Mouse (Mus musculus): ENCODE measurements at regions not wholly inside any gene's neighbourhood (a gene's known extent, or its start where the extent isn't known, plus 50 kb on each side); places are given as distances from the start of the nearest gene placed in this dataset.

DNA sequence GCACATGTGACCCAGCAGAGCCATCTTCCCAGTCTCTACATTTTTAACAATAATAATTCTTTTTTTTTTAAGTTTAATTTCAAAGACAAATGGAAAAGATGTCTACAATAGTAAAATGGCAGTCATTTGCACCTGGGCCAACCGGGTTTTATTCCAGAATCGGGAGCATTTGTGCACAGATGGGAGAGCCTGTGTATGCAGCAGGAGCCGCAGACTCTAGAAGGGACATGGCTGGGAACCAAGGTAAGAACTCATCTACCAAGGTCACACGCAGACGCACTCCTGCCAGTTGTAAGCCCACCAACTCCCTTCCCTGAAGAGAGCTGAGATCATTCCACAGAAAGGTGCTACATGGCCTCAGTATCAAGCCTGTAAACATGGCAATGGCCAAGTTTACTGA lies 586.4 kb upstream of the Adam5 start:
- no peak for TF ChIP-seq POLR2A (IDR thresholded peaks at IDR 0.05; ENCODE audit: low read depth, low read length)
- no peak for TF ChIP-seq CTCF (IDR thresholded peaks at IDR 0.05; ENCODE audit: extremely low read depth, insufficient read depth, insufficient read length, insufficient replicate concordance)
- no peaks in the 10 kb centered on the region for H3K27me3 ChIP-seq (ENCODE audit: control insufficient read depth, insufficient read depth, low read length)
- 95% methylated on average over 5 of the region's 5 CpGs for WGBS
- no peak for DNase-seq (ENCODE audit: low read depth in 1 of 2, low spot score in 2 of 2)
- H3K27ac ChIP-seq (ENCODE audit: insufficient read depth, low read length), result no peak overlapping the region
- H3K36me3 ChIP-seq (ENCODE audit: control insufficient read depth, insufficient read depth, low read length), result no peaks in the 10 kb centered on the region
- no peaks in the 10 kb centered on the region for H3K4me1 ChIP-seq (ENCODE audit: control insufficient read depth, insufficient read depth, insufficient read length)
- H3K4me3 ChIP-seq (ENCODE audit: extremely low read depth, insufficient read depth, insufficient read length), result no peak overlapping the region

DNA sequence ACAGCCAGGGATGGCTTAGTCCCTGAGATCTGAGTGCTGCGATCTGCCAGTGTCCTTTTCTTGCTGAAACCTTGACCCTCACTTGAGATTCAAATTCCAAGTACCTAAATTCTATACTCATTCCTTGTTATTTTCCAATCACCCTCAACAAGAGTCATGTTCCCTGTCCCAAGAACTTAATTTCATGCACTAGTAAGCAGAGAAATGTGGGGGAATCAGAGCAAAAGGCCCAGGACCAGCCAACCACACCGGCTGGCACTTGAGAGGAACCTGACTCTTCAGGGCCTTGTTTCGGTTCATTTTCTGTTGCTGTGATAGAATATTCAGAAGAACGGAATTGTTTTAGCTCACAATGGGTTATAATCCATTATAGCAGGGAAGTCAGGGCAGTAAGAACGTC lies 583.7 kb upstream of the Adam5 start:
- TF ChIP-seq POLR2A (IDR thresholded peaks at IDR 0.05; ENCODE audit: low read depth, low read length) (no peak), CTCF (IDR thresholded peaks at IDR 0.05; ENCODE audit: extremely low read depth, insufficient read depth, insufficient read length, insufficient replicate concordance) (no peak)
- WGBS, result 91% methylated on average over 5 of the region's 5 CpGs
- Histone ChIP-seq H3K36me3 (ENCODE audit: control insufficient read depth, insufficient read depth, low read length) (no peaks in the 10 kb centered on the region), H3K27me3 (ENCODE audit: control insufficient read depth, insufficient read depth, low read length) (no peaks in the 10 kb centered on the region), H3K4me1 (ENCODE audit: control insufficient read depth, insufficient read depth, insufficient read length) (no peaks in the 10 kb centered on the region), H3K4me3 (ENCODE audit: extremely low read depth, insufficient read depth, insufficient read length) (no peak overlapping the region), H3K27ac (ENCODE audit: insufficient read depth, low read length) (no peak overlapping the region)
- no peak for DNase-seq (ENCODE audit: low read depth in 1 of 2, low spot score in 2 of 2)

DNA sequence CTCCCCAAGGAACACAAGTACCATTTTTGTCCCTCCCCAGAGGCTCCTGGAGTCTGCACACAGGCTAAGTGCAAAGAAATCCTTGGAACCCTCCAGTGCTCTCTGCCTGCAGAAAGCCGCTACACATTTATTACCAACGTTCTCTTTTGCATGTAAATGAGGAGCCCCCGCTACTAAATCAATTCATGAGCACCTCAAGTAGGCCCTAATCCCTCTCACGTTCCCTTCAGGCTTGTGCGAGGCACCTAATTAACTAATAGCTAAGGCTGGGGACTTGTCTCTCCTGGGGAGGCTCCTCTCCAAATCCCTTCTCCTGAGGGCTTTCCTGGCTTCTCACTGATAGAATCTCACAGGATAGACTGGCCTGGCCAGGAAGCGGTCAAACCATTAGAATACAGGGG lies 568.6 kb upstream of the Adam5 start:
- Histone ChIP-seq H3K4me1 (ENCODE audit: control insufficient read depth, insufficient read depth, insufficient read length) (no peaks in the 10 kb centered on the region), H3K36me3 (ENCODE audit: control insufficient read depth, insufficient read depth, low read length) (no peaks in the 10 kb centered on the region), H3K4me3 (ENCODE audit: extremely low read depth, insufficient read depth, insufficient read length) (no peak overlapping the region), H3K27me3 (ENCODE audit: control insufficient read depth, insufficient read depth, low read length) (no peaks in the 10 kb centered on the region), H3K27ac (ENCODE audit: insufficient read depth, low read length) (no peak overlapping the region)
- no peak for DNase-seq (ENCODE audit: low read depth in 1 of 2, low spot score in 2 of 2)
- WGBS, result 79% methylated on average over 6 of the region's 6 CpGs
- TF ChIP-seq POLR2A (IDR thresholded peaks at IDR 0.05; ENCODE audit: low read depth, low read length) (no peak), CTCF (IDR thresholded peaks at IDR 0.05; ENCODE audit: extremely low read depth, insufficient read depth, insufficient read length, insufficient replicate concordance) (no peak)

DNA sequence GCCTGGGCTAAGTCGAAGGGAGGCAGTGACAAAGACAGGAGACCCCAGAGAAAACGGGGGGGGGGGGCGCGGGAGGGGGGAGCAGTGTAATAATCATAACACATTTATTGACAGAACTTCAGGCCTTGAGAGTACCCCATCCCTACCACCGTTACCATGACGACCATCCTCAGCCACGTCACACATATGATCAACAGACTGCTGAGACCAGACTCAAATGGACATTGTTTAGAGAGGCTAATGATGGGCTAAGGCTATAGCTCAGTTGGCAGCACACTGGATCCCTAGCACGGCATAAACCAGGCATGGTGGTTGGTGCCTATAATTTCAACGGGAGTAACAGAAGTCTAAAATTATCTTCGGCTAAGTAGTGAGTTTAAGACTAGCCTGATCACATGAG lies 565.8 kb upstream of the Adam5 start:
- no peaks in the 10 kb centered on the region for H3K27me3 ChIP-seq (ENCODE audit: control insufficient read depth, insufficient read depth, low read length)
- H3K4me1 ChIP-seq (ENCODE audit: control insufficient read depth, insufficient read depth, insufficient read length), result no peaks in the 10 kb centered on the region
- DNase-seq (ENCODE audit: low read depth in 1 of 2, low spot score in 2 of 2), result no peak
- 89% methylated on average over 10 of the region's 10 CpGs for WGBS
- no peak overlapping the region for H3K27ac ChIP-seq (ENCODE audit: insufficient read depth, low read length)
- H3K36me3 ChIP-seq (ENCODE audit: control insufficient read depth, insufficient read depth, low read length), result no peaks in the 10 kb centered on the region
- no peak overlapping the region for H3K4me3 ChIP-seq (ENCODE audit: extremely low read depth, insufficient read depth, insufficient read length)
- TF ChIP-seq CTCF (IDR thresholded peaks at IDR 0.05; ENCODE audit: extremely low read depth, insufficient read depth, insufficient read length, insufficient replicate concordance), result no peak
- TF ChIP-seq POLR2A (IDR thresholded peaks at IDR 0.05; ENCODE audit: low read depth, low read length), result no peak

DNA sequence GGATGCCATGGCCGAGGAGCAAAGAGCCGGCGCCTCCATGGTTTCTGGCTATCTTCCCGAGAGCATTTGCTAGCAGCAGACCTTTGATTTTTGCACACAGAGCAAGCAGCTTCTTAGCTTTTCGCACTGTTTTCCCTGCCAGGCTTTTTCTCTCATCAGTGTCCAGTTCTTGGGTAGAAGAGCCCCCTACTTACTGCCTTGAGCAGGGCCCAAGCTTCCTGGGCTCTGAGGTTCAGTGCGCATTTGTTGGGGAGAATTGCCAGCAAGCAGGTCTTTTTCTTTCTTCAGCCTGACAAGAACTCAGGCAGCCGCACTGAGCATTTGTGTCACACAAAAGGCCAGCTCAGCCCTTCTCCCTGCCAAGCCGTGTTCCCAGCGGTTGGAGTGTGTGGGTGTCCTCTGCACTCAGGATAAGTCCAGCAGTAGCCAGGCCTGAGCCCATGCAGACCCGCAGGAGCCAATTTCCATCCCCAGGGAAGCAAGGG lies 565.2 kb upstream of the Adam5 start:
- no peaks in the 10 kb centered on the region for H3K27me3 ChIP-seq (ENCODE audit: control insufficient read depth, insufficient read depth, low read length)
- H3K4me1 ChIP-seq (ENCODE audit: control insufficient read depth, insufficient read depth, insufficient read length), result no peaks in the 10 kb centered on the region
- no peak for DNase-seq (ENCODE audit: low read depth in 1 of 2, low spot score in 2 of 2)
- no peak for TF ChIP-seq POLR2A (IDR thresholded peaks at IDR 0.05; ENCODE audit: low read depth, low read length)
- TF ChIP-seq CTCF (IDR thresholded peaks at IDR 0.05; ENCODE audit: extremely low read depth, insufficient read depth, insufficient read length, insufficient replicate concordance), result no peak
- no peak overlapping the region for H3K27ac ChIP-seq (ENCODE audit: insufficient read depth, low read length)
- no peak overlapping the region for H3K4me3 ChIP-seq (ENCODE audit: extremely low read depth, insufficient read depth, insufficient read length)
- H3K36me3 ChIP-seq (ENCODE audit: control insufficient read depth, insufficient read depth, low read length), result no peaks in the 10 kb centered on the region
- 85% methylated on average over 10 of the region's 10 CpGs for WGBS

DNA sequence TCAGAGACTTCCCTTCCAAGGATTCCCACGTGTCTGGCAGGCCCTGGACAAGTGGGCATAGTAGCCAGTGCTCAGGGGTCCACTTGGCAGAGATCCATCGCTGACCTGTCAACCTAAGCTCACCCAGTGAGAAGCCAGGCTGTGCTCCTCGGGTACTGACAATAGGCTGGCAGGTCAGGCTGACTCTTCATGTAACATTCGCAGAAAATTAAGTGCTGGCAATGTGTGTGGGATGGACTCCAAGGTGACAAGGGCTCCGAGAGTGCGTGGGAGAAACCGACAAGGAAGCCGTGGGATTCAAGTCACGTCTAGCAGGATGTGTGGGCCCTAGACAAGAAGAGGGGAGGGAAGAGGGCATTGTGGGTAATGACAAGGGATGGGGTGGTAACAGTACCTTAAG lies 564.6 kb upstream of the Adam5 start:
- Histone ChIP-seq H3K4me3 (ENCODE audit: extremely low read depth, insufficient read depth, insufficient read length) (no peak overlapping the region), H3K4me1 (ENCODE audit: control insufficient read depth, insufficient read depth, insufficient read length) (no peaks in the 10 kb centered on the region), H3K27me3 (ENCODE audit: control insufficient read depth, insufficient read depth, low read length) (no peaks in the 10 kb centered on the region), H3K36me3 (ENCODE audit: control insufficient read depth, insufficient read depth, low read length) (no peaks in the 10 kb centered on the region), H3K27ac (ENCODE audit: insufficient read depth, low read length) (no peak overlapping the region)
- TF ChIP-seq CTCF (IDR thresholded peaks at IDR 0.05; ENCODE audit: extremely low read depth, insufficient read depth, insufficient read length, insufficient replicate concordance) (no peak), POLR2A (IDR thresholded peaks at IDR 0.05; ENCODE audit: low read depth, low read length) (no peak)
- no peak for DNase-seq (ENCODE audit: low read depth in 1 of 2, low spot score in 2 of 2)
- 84% methylated on average over 9 of the region's 9 CpGs for WGBS

DNA sequence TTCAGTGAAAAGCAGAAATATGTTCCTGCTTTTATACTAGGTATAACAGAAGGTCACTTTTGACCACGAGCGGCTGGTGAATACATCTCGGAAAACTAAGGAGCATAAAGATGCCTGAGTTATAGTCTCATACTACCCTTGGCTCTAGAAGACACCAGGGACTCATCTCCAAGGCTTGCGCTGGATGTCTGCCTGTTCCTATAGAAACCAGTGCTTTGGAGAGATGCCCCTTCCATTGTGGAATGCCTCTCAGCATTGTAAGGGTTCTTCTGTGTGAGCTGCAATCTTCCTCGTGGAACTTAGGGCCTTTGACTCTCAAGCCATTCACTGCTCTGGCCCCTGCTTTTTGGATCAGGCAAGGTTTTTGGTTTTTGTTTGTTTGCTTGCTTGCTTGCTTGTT lies 561.0 kb upstream of the Adam5 start:
- 89% methylated on average over 5 of the region's 5 CpGs for WGBS
- no peak overlapping the region for H3K4me3 ChIP-seq (ENCODE audit: extremely low read depth, insufficient read depth, insufficient read length)
- no peaks in the 10 kb centered on the region for H3K36me3 ChIP-seq (ENCODE audit: control insufficient read depth, insufficient read depth, low read length)
- no peaks in the 10 kb centered on the region for H3K4me1 ChIP-seq (ENCODE audit: control insufficient read depth, insufficient read depth, insufficient read length)
- no peaks in the 10 kb centered on the region for H3K27me3 ChIP-seq (ENCODE audit: control insufficient read depth, insufficient read depth, low read length)
- DNase-seq (ENCODE audit: low read depth in 1 of 2, low spot score in 2 of 2), result no peak
- no peak overlapping the region for H3K27ac ChIP-seq (ENCODE audit: insufficient read depth, low read length)
- no peak for TF ChIP-seq CTCF (IDR thresholded peaks at IDR 0.05; ENCODE audit: extremely low read depth, insufficient read depth, insufficient read length, insufficient replicate concordance)
- no peak for TF ChIP-seq POLR2A (IDR thresholded peaks at IDR 0.05; ENCODE audit: low read depth, low read length)
